Mouse (Mus musculus): ENCODE data around the gene Olfr644. TPM values are rescaled to one million over a fixed set of nuclear protein-coding genes. Genes with fewer than 3 reads are reported as not detected.

Gene Olfr644
- total and polyA plus RNA-seq, 3 experiments = not detected

DNA sequence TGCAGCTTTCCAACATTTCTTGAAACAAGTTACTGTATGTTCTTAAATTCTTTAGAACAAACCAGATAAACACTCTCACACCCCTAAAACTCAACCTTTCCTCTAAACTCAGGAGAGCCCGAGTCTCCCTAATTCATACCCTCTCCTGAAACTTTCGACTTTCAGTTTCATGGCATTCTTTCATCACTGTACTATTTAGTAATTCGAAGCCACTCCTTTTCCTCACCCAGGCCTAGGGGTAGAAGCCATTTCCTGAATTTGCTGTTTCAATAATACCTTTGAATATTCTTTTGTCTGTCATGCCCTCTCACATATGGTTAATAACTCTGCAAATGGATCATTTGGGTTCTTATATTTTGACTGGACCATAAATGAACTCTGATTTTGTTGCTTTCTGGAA, 44.7 kb downstream of the Olfr644 start (continued):
- no peak for TF ChIP-seq POLR2AphosphoS2 (IDR thresholded peaks at IDR 0.05; ENCODE audit: low read depth, low read length)
- no peak for TF ChIP-seq CHD1 (IDR thresholded peaks at IDR 0.05; ENCODE audit: low read depth, low read length)
- no peak for TF ChIP-seq SIN3A (IDR thresholded peaks at IDR 0.05; ENCODE audit: low read length)
- TF ChIP-seq RAD21 (IDR thresholded peaks at IDR 0.05; ENCODE audit: low read depth, low read length) = no peak

DNA sequence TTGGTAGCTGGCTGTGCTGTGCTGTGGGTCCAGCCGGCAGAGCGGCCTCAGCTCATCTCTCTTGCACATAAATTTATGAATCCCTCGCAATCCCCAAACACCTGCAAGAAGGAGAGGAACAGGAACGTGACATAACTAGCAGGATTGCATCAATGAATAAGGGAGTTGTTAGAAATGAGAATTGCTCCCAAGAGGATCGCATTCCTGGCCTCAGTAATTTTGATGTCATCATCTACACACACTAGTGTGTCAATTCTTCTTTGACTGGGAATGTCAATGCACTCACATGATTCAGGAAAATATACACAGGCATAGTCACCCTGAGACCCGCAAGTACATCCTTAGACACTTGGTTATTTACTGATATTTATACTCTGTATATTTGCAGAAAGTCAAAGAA, 46.2 kb downstream of the Olfr644 start, which contains the start of gene Olfr640:
Olfr640 (minus strand) TSS at position 101 of the 400 bp plus-strand sequence.
- dilution Hi-C loops (cut with MboI; ENCODE audit: extremely low pct_ligation_motif_present, extremely low pct_unique_long_range_greater_than_20kb, low sequenced_read_pairs) = no loop called here

DNA sequence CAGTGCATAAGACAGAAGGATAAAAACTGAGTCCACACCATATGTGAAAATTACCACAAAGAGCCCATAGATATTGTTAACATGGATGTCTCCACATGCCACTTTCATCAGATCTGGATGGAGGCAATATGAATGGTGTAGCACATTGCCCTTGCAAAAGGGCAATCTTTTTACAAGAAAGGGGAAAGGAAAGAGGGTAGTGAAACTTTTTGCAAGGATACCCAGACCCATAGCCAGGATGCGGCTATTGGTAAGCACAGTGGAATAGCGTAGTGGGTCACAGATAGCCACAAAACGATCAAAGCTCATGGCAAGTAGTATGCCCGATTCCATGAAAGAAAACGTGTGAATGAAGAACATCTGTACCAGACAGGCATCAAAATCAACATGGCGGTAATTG, 50.0 kb downstream of the Olfr644 start:
- no peak for DNase-seq (ENCODE audit: extremely low read depth)
- dilution Hi-C loops (cut with MboI; ENCODE audit: extremely low pct_ligation_motif_present, extremely low pct_unique_long_range_greater_than_20kb, low sequenced_read_pairs) (no loop called here), in situ Hi-C loops (cut with MboI; ENCODE audit: low pct_ligation_motif_present, low pct_unique_long_range_greater_than_20kb, low sequenced_read_pairs) (no loop called here)
- no peak overlapping the region for H3K4me2 ChIP-seq (ENCODE audit: insufficient read depth, low read depth, poor library complexity, severe bottlenecking)
- no peaks in the 10 kb centered on the region for H3K79me2 ChIP-seq (replicated peaks; ENCODE audit: control insufficient read depth, extremely low read depth, insufficient read depth, poor library complexity, severe bottlenecking)
- H3K27me3 ChIP-seq (replicated peaks) = peaks cover 1% of the 10 kb centered on the region
- no peaks in the 10 kb centered on the region for H3K9me3 ChIP-seq (replicated peaks; ENCODE audit: low read length)
- no peak overlapping the region for H3K4me3 ChIP-seq (replicated peaks in 1 of 3; ENCODE audit: low read depth in 2 of 3, low read length in 2 of 3, poor library complexity in 1 of 3)
- TF ChIP-seq MAX (IDR thresholded peaks at IDR 0.05; ENCODE audit: low read length) = no peak
- no peak for TF ChIP-seq NRF1 (IDR thresholded peaks at IDR 0.05; ENCODE audit: low read depth, low read length)
- H3K9ac ChIP-seq (ENCODE audit: insufficient read depth, low read depth) = no peak overlapping the region
- H3K4me1 ChIP-seq (ENCODE audit: control insufficient read depth in 1 of 2, insufficient read depth in 2 of 2) = no peaks in the 10 kb centered on the region
- no peak overlapping the region for H3K27ac ChIP-seq (ENCODE audit: insufficient read depth, low read depth)
- H3K36me3 ChIP-seq (replicated peaks in 1 of 2; ENCODE audit: control insufficient read depth in 1 of 2, insufficient read depth in 1 of 2, low read length in 1 of 2) = no peaks in the 10 kb centered on the region

More for the DNA sequence above, 46.2 kb downstream of the Olfr644 start, which contains the start of gene Olfr640:
- H3K4me3 ChIP-seq (replicated peaks in 1 of 3; ENCODE audit: low read depth in 2 of 3, low read length in 2 of 3, poor library complexity in 1 of 3) = no peak within 1 kb of the TSS
- in situ Hi-C loops (cut with MboI; ENCODE audit: low pct_ligation_motif_present, low pct_unique_long_range_greater_than_20kb, low sequenced_read_pairs) = no loop called here
- peaks cover 1% of the 10 kb centered on the region for H3K27me3 ChIP-seq (replicated peaks)
- H3K79me2 ChIP-seq (replicated peaks; ENCODE audit: control insufficient read depth, extremely low read depth, insufficient read depth, poor library complexity, severe bottlenecking) = no peaks in the 10 kb centered on the region
- no peaks in the 10 kb centered on the region for H3K9me3 ChIP-seq (replicated peaks; ENCODE audit: low read length)
- H3K27ac ChIP-seq (ENCODE audit: insufficient read depth, low read depth) = no peak within 1 kb of the TSS
- no peaks in the 10 kb centered on the region for H3K36me3 ChIP-seq (replicated peaks in 1 of 2; ENCODE audit: control insufficient read depth in 1 of 2, insufficient read depth in 1 of 2, low read length in 1 of 2)
- H3K4me1 ChIP-seq (ENCODE audit: control insufficient read depth in 1 of 2, insufficient read depth in 2 of 2) = no peaks in the 10 kb centered on the region
- no peak for DNase-seq (ENCODE audit: extremely low read depth)
- no peak for TF ChIP-seq ETS1 (conservative IDR thresholded peaks at IDR 0.05; ENCODE audit: low read depth, low read length)
- no peak for TF ChIP-seq CHD1 (IDR thresholded peaks at IDR 0.05; ENCODE audit: low read depth, low read length)
- TF ChIP-seq ZNF384 (IDR thresholded peaks at IDR 0.05; ENCODE audit: low read depth, low read length) = no peak
- TF ChIP-seq EP300 (IDR thresholded peaks at IDR 0.05; ENCODE audit: low read length) = no peak
- no peak for TF ChIP-seq ZC3H11A (IDR thresholded peaks at IDR 0.05; ENCODE audit: low read depth, low read length)
- TF ChIP-seq MXI1 (IDR thresholded peaks at IDR 0.05; ENCODE audit: low read depth, low read length) = no peak
- TF ChIP-seq MAZ (IDR thresholded peaks at IDR 0.05; ENCODE audit: low read depth, low read length) = no peak
- TF ChIP-seq MAFK (IDR thresholded peaks at IDR 0.05; ENCODE audit: insufficient replicate concordance, low read length) = no peak
- TF ChIP-seq GABPA (IDR thresholded peaks at IDR 0.05; ENCODE audit: insufficient replicate concordance, low read depth, low read length) = no peak
- TF ChIP-seq TCF12 (IDR thresholded peaks at IDR 0.05; ENCODE audit: low read depth, low read length) = no peak
- TF ChIP-seq CTCF (conservative IDR thresholded peaks at IDR 0.05 in 1 of 2, IDR thresholded peaks at IDR 0.05 in 1 of 2; ENCODE audit: low read depth in 2 of 2, low read length in 2 of 2) = no peak
- TF ChIP-seq CHD2 (IDR thresholded peaks at IDR 0.05; ENCODE audit: low read length) = no peak
- TF ChIP-seq MEF2A (IDR thresholded peaks at IDR 0.05; ENCODE audit: borderline replicate concordance, low read depth, low read length) = no peak
- no peak for TF ChIP-seq HCFC1 (IDR thresholded peaks at IDR 0.05; ENCODE audit: low read depth, low read length)
- no peak for TF ChIP-seq POLR2AphosphoS2 (IDR thresholded peaks at IDR 0.05; ENCODE audit: low read depth, low read length)
- no peak for TF ChIP-seq RCOR1 (conservative IDR thresholded peaks at IDR 0.05; ENCODE audit: low read depth, low read length)
- no peak within 1 kb of the TSS for H3K9ac ChIP-seq (ENCODE audit: insufficient read depth, low read depth)
- no peak within 1 kb of the TSS for H3K4me2 ChIP-seq (ENCODE audit: insufficient read depth, low read depth, poor library complexity, severe bottlenecking)

All from CH12.LX (cell line).